Mouse (Mus musculus): ENCODE results near the gene Tnrc6c.

DNA sequence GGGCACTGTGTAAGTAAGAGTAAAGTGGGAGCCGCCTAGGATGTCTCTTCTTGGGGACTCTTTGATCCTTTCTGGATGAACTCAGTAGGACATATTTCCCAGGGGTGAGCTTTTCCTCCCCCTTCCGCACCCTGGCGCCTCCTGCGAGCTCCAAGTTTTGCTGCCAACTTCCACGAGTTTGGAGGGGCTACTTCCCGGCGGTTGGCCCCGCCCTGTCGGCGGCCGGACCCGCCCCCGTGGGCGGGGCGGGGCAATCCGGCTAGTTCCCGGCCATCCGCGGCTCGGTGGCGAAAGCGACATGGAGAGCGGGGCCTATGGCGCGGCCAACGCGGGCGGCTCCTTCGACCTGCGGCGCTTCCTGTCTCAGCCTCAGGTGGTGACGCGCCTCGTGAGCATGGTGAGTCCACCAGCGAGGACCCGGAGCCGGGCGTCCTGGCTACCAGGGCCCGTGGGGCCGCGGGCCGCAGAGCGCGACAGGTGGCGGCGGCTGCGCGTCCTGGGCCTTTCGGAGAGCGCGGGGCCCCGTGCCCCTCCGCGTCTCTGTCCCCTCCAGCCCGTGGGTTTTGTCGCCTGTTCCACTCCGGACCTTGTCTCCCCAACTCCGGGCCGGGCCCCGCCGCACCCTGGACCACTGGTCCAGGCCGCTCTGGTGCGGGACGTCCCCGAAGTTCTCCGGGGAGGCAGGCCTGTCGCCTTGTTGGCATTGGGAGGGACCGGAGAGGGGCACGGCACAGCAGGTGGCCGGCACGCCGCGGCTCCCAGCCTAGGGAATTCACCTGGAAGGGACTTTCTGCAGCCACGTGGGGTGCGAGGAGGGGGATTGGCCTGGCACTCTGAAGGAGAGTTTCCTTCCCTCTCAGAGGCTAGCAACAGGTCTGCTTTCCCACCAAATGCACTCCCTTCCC, 155.6 kb downstream of the Tnrc6c start, which contains the start of the genes Gm20708 and Syngr2:
- TF ChIP-seq CTCF (IDR thresholded peaks at IDR 0.05; ENCODE audit: borderline replicate concordance, insufficient read depth, low read depth, low read length) (no peak), POLR2A (IDR thresholded peaks at IDR 0.05; ENCODE audit: borderline replicate concordance, insufficient read depth, low read length) (no peak)
